Mouse (Mus musculus) right cerebral cortex, postnatal 4 days (tissue): ENCODE data around the gene Rabggta.

Experiments
- DNase-seq: peaks from one replicate; pipeline ENCODE4 v3.0.0-alpha.2; 2022

Rabggta gene

GRCm38 (mm10) chr14:55681160-55682117 is 40.6 kb downstream of the Rabggta start, which contains the start of gene Tinf2:
Tinf2 (minus strand) TSS chr14:55681820.
- DNase-seq = peak; percentile 93

- no peak for DNase-seq
Observed at GRCm38 (mm10) chr14:55677615-55678014, 44.4 kb downstream of the Rabggta start.

- no peak for DNase-seq
Observed at GRCm38 (mm10) chr14:55672741-55673060, 49.4 kb downstream of the Rabggta start.

- peak; percentile 76 for DNase-seq
Observed at GRCm38 (mm10) chr14:55671833-55672740, 50.0 kb downstream of the Rabggta start, which contains the start of the genes Gmpr2 and Nedd8. Gmpr2 (plus strand) TSS chr14:55671941. Nedd8 (minus strand) TSS chr14:55672124.

GRCm38 (mm10) chr14:55671486-55671832 is 50.6 kb downstream of the Rabggta start:
- no peak for DNase-seq
